Mouse (Mus musculus): ENCODE data around the gene Brms1l. TPM values are rescaled to one million over a fixed set of nuclear protein-coding genes. Genes with fewer than 3 reads are reported as not detected.

Gene Brms1l
- 39.9 and 50.3 TPM in 2 replicates for polyA plus RNA-seq (2012; ENCODE audit: low replicate concordance)

DNA sequence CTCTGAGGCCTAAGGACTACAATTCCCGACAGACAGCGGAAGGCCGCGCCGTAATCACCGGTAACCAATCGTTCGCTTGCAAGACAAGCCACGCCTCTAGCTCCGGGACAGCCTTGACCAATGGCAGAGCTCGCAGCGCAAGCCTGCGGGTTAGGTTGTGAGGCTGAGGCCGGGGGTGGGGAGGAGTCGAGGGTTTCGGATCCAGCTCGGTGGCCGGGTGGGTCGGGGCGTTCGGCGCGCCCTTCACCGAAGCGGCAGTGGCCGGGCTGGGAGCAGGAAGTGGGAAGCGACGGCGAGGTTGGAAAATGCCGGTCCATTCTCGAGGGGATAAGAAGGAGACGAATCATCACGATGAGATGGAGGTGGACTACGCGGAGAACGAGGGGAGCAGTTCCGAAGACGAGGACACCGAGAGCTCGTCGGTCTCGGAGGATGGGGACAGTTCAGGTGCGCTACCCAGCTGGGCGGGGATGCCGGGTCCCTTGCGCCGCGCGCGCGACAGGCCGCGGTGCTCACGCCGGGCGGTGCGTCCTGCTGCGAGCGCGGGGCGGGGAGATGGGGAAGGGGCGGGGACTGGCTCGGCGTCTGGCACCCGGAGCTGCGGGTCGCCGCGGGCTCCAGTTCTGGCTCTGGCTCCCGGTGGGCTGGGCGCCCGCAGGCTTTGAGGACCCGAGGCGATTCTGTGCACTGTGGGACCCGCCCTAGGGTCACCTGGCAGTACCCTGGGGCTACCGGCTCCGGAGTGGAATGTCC is at the start of gene Brms1l:
Gene Brms1l (plus strand): TSS at position 126 of the 753 bp plus-strand sequence.

DNA sequence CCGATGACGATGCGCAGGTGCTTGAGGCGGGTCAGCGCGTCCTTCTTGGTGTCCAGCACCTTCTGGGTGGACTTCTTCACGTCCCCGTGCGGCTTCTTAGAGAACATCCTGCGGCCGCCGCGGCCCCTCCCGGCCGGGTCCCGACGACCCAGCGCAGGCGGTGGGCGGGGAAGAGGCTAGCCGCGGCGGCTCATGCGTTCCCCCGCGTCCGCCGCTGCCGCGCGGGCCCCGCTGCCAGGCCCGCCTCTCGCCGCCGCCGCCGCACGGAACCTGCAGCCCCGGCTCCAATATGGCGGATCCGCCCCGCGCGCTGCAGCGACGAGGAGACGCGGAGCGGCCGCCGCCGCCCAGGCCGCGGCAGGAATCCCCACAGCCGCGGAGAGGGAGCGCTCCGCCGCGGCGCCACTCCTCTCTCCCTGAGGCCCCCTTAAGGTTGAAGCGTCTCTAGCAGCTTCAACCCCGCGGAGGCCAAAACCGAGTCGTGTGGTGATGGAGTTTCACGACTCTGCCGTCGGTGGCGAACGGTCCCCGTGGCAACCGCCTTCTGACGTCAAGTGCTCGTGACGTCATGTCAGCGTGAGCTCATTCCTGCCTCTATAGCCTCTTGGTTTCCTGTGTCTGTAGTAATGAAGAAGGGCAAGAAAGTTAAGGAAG is 15.3 kb upstream of the Brms1l start, which contains the start of gene Ralgapa1:
Gene Ralgapa1 (minus strand): TSS at position 507 of the 654 bp plus-strand sequence.

Other genes starting within 250 kb of the Brms1l start
- not detected in 2 replicates for gene Insm2, start 236.9 kb upstream of the Brms1l start, polyA plus RNA-seq (2012; ENCODE audit: low replicate concordance)
- gene Ralgapa1, start 15.2 kb upstream of the Brms1l start, polyA plus RNA-seq (2012; ENCODE audit: low replicate concordance): 9.4 and 74.2 TPM in 2 replicates